ENCODE assay signal across 12 mouse cellular contexts in genomic region chr8:87895203-87896041, GRCm38 (mm10).
A peak's percentile ranks its signal among the peaks of the same experiment; 100 is the strongest.
DNase-seq lines count a peak whose midpoint lies in the region; ATAC-seq and TF ChIP-seq lines count a peak whose summit lies in the region.
"Had no signal": no experiment of that assay in that cellular context is flagged by ENCODE, and none has a peak within 500 bp of the region (broad histone marks: within the 10 kb centered on the region; RNA-seq: fewer than 3 reads in every experiment).

No protein-coding gene starts in this region.

- no peak for TF ChIP-seq POLR2A in lung, adult 2 months (IDR thresholded peaks at IDR 0.05; ENCODE audit: borderline replicate concordance, extremely low read depth, low read depth, low read length)

- 0 out of 2 replicates have a peak overlapping the region, but pooled peaks have one; percentile 3 for H3K4me3 ChIP-seq in G1E (ENCODE audit: low read depth, low read length)
- no peak overlapping the region for H3K4me3 ChIP-seq in embryonic facial prominence, embryonic 11.5 days (ENCODE audit: low read depth, low read length)
- H3K4me3 ChIP-seq in hindbrain, embryonic 11.5 days (ENCODE audit: low read depth, low read length): no peak overlapping the region
- no peak overlapping the region for H3K4me3 ChIP-seq in midbrain, embryonic 11.5 days (ENCODE audit: low read depth, low read length)
- no peak overlapping the region for H3K4me3 ChIP-seq in lung, adult 2 months (replicated peaks; ENCODE audit: extremely low read depth, low read depth, low read length)
- H3K4me3 ChIP-seq: myocyte had no signal

- DNase-seq in G1E (ENCODE audit: low spot score): no peak
- DNase-seq in embryonic facial prominence, embryonic 11.5 days (ENCODE audit: low spot score): peak; percentile 31
- no peak for DNase-seq in hindbrain, embryonic 11.5 days (ENCODE audit: low spot score)
- no peak for DNase-seq in midbrain, embryonic 11.5 days (ENCODE audit: low spot score, missing footprints)
- no peak for DNase-seq in right cerebral cortex, postnatal 10 days (ENCODE audit: low spot score in 2 of 2)
- DNase-seq in thymus, adult 18-20 months: no peak
- no peak for DNase-seq in lung, adult 2 months
- DNase-seq in urinary bladder, postnatal 25 days (ENCODE audit: low spot score): no peak
- DNase-seq: gastrocnemius, postnatal 36 days; kidney, postnatal 4 days had no signal

- peaks cover 80% of the 10 kb centered on the region for H3K9me3 ChIP-seq in G1E (replicated peaks)
- H3K9me3 ChIP-seq in embryonic facial prominence, embryonic 11.5 days (replicated peaks; ENCODE audit: control insufficient read depth, low read length): no peaks in the 10 kb centered on the region
- no peaks in the 10 kb centered on the region for H3K9me3 ChIP-seq in hindbrain, embryonic 11.5 days (ENCODE audit: control insufficient read depth, low read length)
- no peaks in the 10 kb centered on the region for H3K9me3 ChIP-seq in midbrain, embryonic 11.5 days (ENCODE audit: control insufficient read depth, low read length)

- H3K4me2 ChIP-seq in embryonic facial prominence, embryonic 11.5 days (ENCODE audit: low read depth, low read length): no peak overlapping the region
- no peak overlapping the region for H3K4me2 ChIP-seq in hindbrain, embryonic 11.5 days (replicated peaks; ENCODE audit: low read depth, low read length)
- H3K4me2 ChIP-seq in midbrain, embryonic 11.5 days: no peak overlapping the region

- no peaks in the 10 kb centered on the region for H3K27me3 ChIP-seq in G1E (ENCODE audit: insufficient read depth, low read length)
- no peaks in the 10 kb centered on the region for H3K27me3 ChIP-seq in embryonic facial prominence, embryonic 11.5 days (ENCODE audit: control insufficient read depth, insufficient read depth, low read length)
- H3K27me3 ChIP-seq in hindbrain, embryonic 11.5 days (ENCODE audit: control insufficient read depth, insufficient read depth, low read length): no peaks in the 10 kb centered on the region
- H3K27me3 ChIP-seq in midbrain, embryonic 11.5 days (ENCODE audit: control insufficient read depth, insufficient read depth, low read length): no peaks in the 10 kb centered on the region

- no peak overlapping the region for H3K9ac ChIP-seq in embryonic facial prominence, embryonic 11.5 days (replicated peaks; ENCODE audit: low read length)
- H3K9ac ChIP-seq in hindbrain, embryonic 11.5 days (ENCODE audit: low read depth, low read length): no peak overlapping the region
- H3K9ac ChIP-seq in midbrain, embryonic 11.5 days (ENCODE audit: low read length): no peak overlapping the region

- H3K36me3 ChIP-seq in G1E (replicated peaks): no peaks in the 10 kb centered on the region
- H3K36me3 ChIP-seq in embryonic facial prominence, embryonic 11.5 days (replicated peaks; ENCODE audit: control insufficient read depth, insufficient read depth, low read depth, low read length): no peaks in the 10 kb centered on the region; the same call in 1 of the 2 replicates
- H3K36me3 ChIP-seq in hindbrain, embryonic 11.5 days (ENCODE audit: control insufficient read depth, insufficient read depth, low read length): no peaks in the 10 kb centered on the region
- no peaks in the 10 kb centered on the region for H3K36me3 ChIP-seq in midbrain, embryonic 11.5 days (ENCODE audit: control insufficient read depth, insufficient read depth, low read length)

- H3K4me1 ChIP-seq in G1E (ENCODE audit: insufficient read depth, low read depth, low read length): no peaks in the 10 kb centered on the region
- H3K4me1 ChIP-seq in embryonic facial prominence, embryonic 11.5 days (ENCODE audit: control insufficient read depth, insufficient read depth, low read length): peaks cover 8% of the 10 kb centered on the region
- H3K4me1 ChIP-seq in hindbrain, embryonic 11.5 days (replicated peaks; ENCODE audit: control insufficient read depth, insufficient read depth, low read length): peaks cover 30% of the 10 kb centered on the region
- peaks cover 34% of the 10 kb centered on the region for H3K4me1 ChIP-seq in midbrain, embryonic 11.5 days (ENCODE audit: control insufficient read depth, insufficient read depth, low read length)
- peaks cover 6% of the 10 kb centered on the region; the same call in 1 of the 2 replicates for H3K4me1 ChIP-seq in lung, adult 2 months (ENCODE audit: control insufficient read depth, insufficient read depth, low read length)

- no peak for ATAC-seq in G1E (ENCODE audit: extremely low read depth, insufficient number of reproducible peaks, low FRiP score, poor library complexity, severe bottlenecking)
- 0 out of 2 replicates have a peak, but pooled peaks have one; percentile 30 for ATAC-seq in embryonic facial prominence, embryonic 11.5 days (replicated peaks; ENCODE audit: insufficient number of reproducible peaks, low FRiP score, low TSS enrichment, low read depth)
- peak; percentile 29; the same call in 1 of the 2 replicates for ATAC-seq in hindbrain, embryonic 11.5 days (ENCODE audit: low FRiP score)
- ATAC-seq in midbrain, embryonic 11.5 days (ENCODE audit: low FRiP score): 0 out of 2 replicates have a peak, but pooled peaks have one; percentile 17
- ATAC-seq: lung, postnatal 0 days had no signal

- WGBS in embryonic facial prominence, embryonic 11.5 days: 63% methylated on average over 13 of the region's 13 CpGs
- WGBS in hindbrain, embryonic 11.5 days: 54% methylated on average over 13 of the region's 13 CpGs
- WGBS in midbrain, embryonic 11.5 days: 68% methylated on average over 13 of the region's 13 CpGs
- 71% methylated on average over 13 of the region's 13 CpGs for WGBS in lung, adult 2 months

- no peak for TF ChIP-seq CTCF in G1E (IDR thresholded peaks at IDR 0.05; ENCODE audit: low read depth, low read length)
- TF ChIP-seq CTCF in lung, adult 2 months (IDR thresholded peaks at IDR 0.05; ENCODE audit: insufficient read depth, low read length): no peak

- no peak overlapping the region for H3K27ac ChIP-seq in embryonic facial prominence, embryonic 11.5 days (replicated peaks; ENCODE audit: low read depth, low read length)
- H3K27ac ChIP-seq in hindbrain, embryonic 11.5 days (ENCODE audit: low read depth, low read length): peak overlapping the region; percentile 56
- no peak overlapping the region for H3K27ac ChIP-seq in midbrain, embryonic 11.5 days (ENCODE audit: low read depth, low read length)
